Mouse (Mus musculus): ENCODE measurements around the gene Glyatl3. TPM values are rescaled to one million over a fixed set of nuclear protein-coding genes. Genes with fewer than 3 reads are reported as not detected.

Gene Glyatl3
- polyA plus RNA-seq, 1 experiment from 2014 or later, result not detected

Other genes starting within 250 kb of the Glyatl3 start
- gene Esp1, start 187.2 kb downstream of the Glyatl3 start, polyA plus RNA-seq (2015; fragmentation: Nextera tagmentation; extraction: Ambion mirVana), result not detected in 2 replicates
- not detected in 2 replicates for gene Crisp2, start 107.3 kb downstream of the Glyatl3 start, polyA plus RNA-seq (2015; fragmentation: Nextera tagmentation; extraction: Ambion mirVana)
- gene Rhag, start 103.2 kb downstream of the Glyatl3 start, polyA plus RNA-seq (2015; fragmentation: Nextera tagmentation; extraction: Ambion mirVana), result 0.89 and 1.4 TPM in 2 replicates
- 4.6 and 4.8 TPM in 2 replicates for gene 9130008F23Rik, start 33.8 kb downstream of the Glyatl3 start, polyA plus RNA-seq (2015; fragmentation: Nextera tagmentation; extraction: Ambion mirVana)
- 34.8 and 39.7 TPM in 2 replicates for gene Mut, start 20.3 kb upstream of the Glyatl3 start, polyA plus RNA-seq (2015; fragmentation: Nextera tagmentation; extraction: Ambion mirVana)
- 32.1 and 32.7 TPM in 2 replicates for gene Cenpq, start 20.7 kb upstream of the Glyatl3 start, polyA plus RNA-seq (2015; fragmentation: Nextera tagmentation; extraction: Ambion mirVana)

All from lung, embryonic 15.5 days (tissue).